Mouse (Mus musculus) bone marrow, adult 2 months (tissue): ENCODE data around the gene Stab1. TPM values are rescaled to one million over a fixed set of nuclear protein-coding genes. Genes with fewer than 3 reads are reported as not detected.

Source experiments
- H3K27ac ChIP-seq: fragments of 200-500 bp; 2 replicates; pipeline ENCODE4 v1.5.1; 2012; ENCODE audit warnings: low read depth, mild to moderate bottlenecking, control low read depth, inconsistent platforms, low read length; ENCODE audit not compliant: control insufficient read depth, poor library complexity, insufficient read depth
- H3K4me1 ChIP-seq: fragments of 200-500 bp; 2 replicates; pipeline ENCODE4 v1.6.1; 2011; ENCODE audit warnings: low read length; ENCODE audit not compliant: control insufficient read depth, insufficient read depth
- H3K4me3 ChIP-seq: fragments of 200-500 bp; replicated peaks from 2 replicates; pipeline ENCODE3; 2011; ENCODE audit warnings: mild to moderate bottlenecking, low read depth, low read length, control low read depth; ENCODE audit not compliant: control insufficient read depth
- CTCF ChIP-seq: fragments of 200-500 bp; IDR thresholded peaks from 2 replicates; pipeline ENCODE4 v1.5.1; 2011; ENCODE audit warnings: low read length, control low read depth; ENCODE audit not compliant: control insufficient read depth, insufficient read depth
- POLR2A ChIP-seq: fragments of 200-500 bp; IDR thresholded peaks from 2 replicates; pipeline ENCODE4 v1.6.1; 2011; ENCODE audit warnings: low read depth, mild to moderate bottlenecking, control low read depth, low read length, borderline replicate concordance; ENCODE audit not compliant: control insufficient read depth
- WGBS: fragments of 180-500 bp; shearing (Covaris S2); methylation state at CpG from one replicate; pipeline ENCODE4 v1.1.7; 2018; 5-methylcytosine and 5-hydroxymethylcytosine counted together
- polyA plus RNA-seq: library from polyadenylated mRNA; stranded (reverse); fragments of >200 nt; gene quantifications from 2 replicates; pipeline ENCODE4 v1.2.4, GENCODE M21; 2011; ENCODE audit warnings: low replicate concordance; ENCODE audit not compliant: missing spikeins, insufficient read depth, insufficient read length

Stab1 gene
- 56.3 and 73.4 TPM in 2 replicates for polyA plus RNA-seq

GRCm38 (mm10) chr14:31168425-31168824, at the start of gene Stab1:
TSS of gene Stab1 (minus strand) at chr14:31168641.
- peaks cover 5% of the 10 kb centered on the region for H3K4me1 ChIP-seq
- H3K4me3 ChIP-seq = peak within 1 kb of the TSS; percentile 13
- no peak within 1 kb of the TSS; the same call in 1 of the 2 replicates for H3K27ac ChIP-seq
- WGBS = 3% methylated on average over 10 of the region's 10 CpGs
- TF ChIP-seq CTCF = no peak
- TF ChIP-seq POLR2A = no peak

DNA sequence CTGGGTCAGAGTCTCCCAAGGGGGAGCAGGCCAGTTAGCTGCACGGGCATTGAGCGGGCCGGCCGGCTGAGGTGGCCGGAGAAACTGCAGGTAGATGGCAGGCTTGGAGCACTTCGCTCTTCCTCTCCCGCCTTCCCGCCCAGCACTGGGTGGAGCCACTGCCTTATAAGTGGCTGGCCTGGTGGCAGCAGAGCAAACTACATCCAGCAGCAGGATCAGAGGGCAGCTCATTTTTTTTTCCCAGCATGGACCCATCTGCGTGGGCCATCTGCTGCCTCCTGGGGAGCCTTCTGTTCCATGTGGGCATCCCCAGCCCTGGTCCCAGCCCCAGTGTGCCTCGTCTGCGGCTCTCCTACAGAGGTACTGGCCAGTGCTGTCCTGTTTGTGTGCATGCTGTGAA, 49.2 kb upstream of the Stab1 start, which contains the start of gene Sema3g:
Gene Sema3g, plus strand, starts transcription at position 195 of the 400 bp plus-strand sequence.
- no peak for TF ChIP-seq POLR2A
- TF ChIP-seq CTCF = peak; percentile 63
- WGBS = 11% methylated on average over 11 of the region's 11 CpGs
- H3K4me1 ChIP-seq = no peaks in the 10 kb centered on the region; the same call in 1 of the 2 replicates
- H3K27ac ChIP-seq = no peak within 1 kb of the TSS
- H3K4me3 ChIP-seq = no peak within 1 kb of the TSS

DNA sequence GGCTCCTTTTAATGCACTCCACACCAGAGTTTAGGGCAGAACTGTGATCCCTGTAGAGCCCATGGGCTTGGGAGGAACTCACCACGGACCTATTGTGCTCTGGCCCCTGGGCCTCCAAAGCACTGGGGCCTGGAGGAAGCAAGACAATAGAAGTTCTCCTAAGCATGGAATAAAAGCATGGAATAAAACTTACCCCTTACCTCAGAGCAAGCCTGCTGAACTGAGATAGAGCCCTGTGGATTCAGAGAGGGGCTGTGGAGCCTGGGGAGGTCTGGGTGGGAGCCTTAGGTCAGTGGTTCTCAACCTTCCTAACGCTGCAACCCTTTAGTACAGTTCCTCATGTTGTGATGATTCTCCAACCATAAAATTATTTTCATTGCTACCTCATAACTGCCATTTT, 48.4 kb upstream of the Stab1 start, which contains the start of gene Nisch:
Gene Nisch, minus strand, starts transcription at position 101 of the 400 bp plus-strand sequence.
- WGBS = 83% methylated on average over 2 of the region's 2 CpGs
- H3K4me3 ChIP-seq = no peak within 1 kb of the TSS
- no peak within 1 kb of the TSS for H3K27ac ChIP-seq
- TF ChIP-seq POLR2A (no peak), CTCF (no peak)
- H3K4me1 ChIP-seq = no peaks in the 10 kb centered on the region; the same call in 1 of the 2 replicates

- H3K27ac ChIP-seq = peak overlapping the region; percentile 38; the same call in 1 of the 2 replicates
- WGBS = 22% methylated on average over 15 of the region's 15 CpGs
- no peaks in the 10 kb centered on the region; the same call in 1 of the 2 replicates for H3K4me1 ChIP-seq
- H3K4me3 ChIP-seq = no peak overlapping the region
- no peak for TF ChIP-seq POLR2A
- TF ChIP-seq CTCF = peak; percentile 94
Observed at GRCm38 (mm10) chr14:31215157-31216002, 46.9 kb upstream of the Stab1 start.

- 52% methylated on average over 3 of the region's 3 CpGs for WGBS
- H3K4me3 ChIP-seq = peak overlapping the region; percentile 17
- no peaks in the 10 kb centered on the region; the same call in 1 of the 2 replicates for H3K4me1 ChIP-seq
- peak overlapping the region; percentile 38 for H3K27ac ChIP-seq
- TF ChIP-seq POLR2A (no peak), CTCF (no peak)
Observed at GRCm38 (mm10) chr14:31214684-31215083, 46.2 kb upstream of the Stab1 start.

DNA sequence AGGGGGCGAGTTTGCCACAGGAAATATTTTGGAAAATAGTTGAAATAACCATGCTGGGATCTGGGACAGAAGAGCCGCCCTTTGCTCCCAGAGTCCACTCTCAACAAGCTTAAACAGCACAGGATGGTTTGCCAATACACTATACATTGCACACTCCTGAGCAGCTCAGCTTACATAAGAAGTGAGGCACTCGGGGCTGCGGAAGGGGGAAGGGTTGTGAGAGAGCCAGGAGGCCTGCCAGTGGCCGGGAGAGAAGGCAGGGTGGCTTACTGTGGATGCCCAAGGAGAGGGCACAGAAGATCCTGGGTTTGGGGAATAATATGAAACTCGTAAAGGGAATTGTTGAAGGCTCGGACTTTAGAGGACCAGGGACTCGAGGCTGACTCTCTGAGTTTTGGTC, 45.4 kb upstream of the Stab1 start:
- 51% methylated on average over 8 of the region's 8 CpGs for WGBS
- Histone ChIP-seq H3K4me3 (no peak overlapping the region), H3K27ac (peak overlapping the region; percentile 38), H3K4me1 (no peaks in the 10 kb centered on the region; the same call in 1 of the 2 replicates)
- TF ChIP-seq POLR2A (no peak), CTCF (no peak)

- no peak for TF ChIP-seq POLR2A
- TF ChIP-seq CTCF = no peak
- Histone ChIP-seq H3K4me3 (no peak overlapping the region), H3K4me1 (no peaks in the 10 kb centered on the region; the same call in 1 of the 2 replicates), H3K27ac (peak overlapping the region; percentile 30)
- WGBS = 75% methylated on average over 3 of the region's 3 CpGs
Observed at GRCm38 (mm10) chr14:31212499-31212898, 44.1 kb upstream of the Stab1 start.

- no peak for TF ChIP-seq CTCF
- TF ChIP-seq POLR2A = no peak
- 79% methylated on average over 6 of the region's 6 CpGs for WGBS
- Histone ChIP-seq H3K4me1 (peaks cover 2% of the 10 kb centered on the region), H3K4me3 (no peak overlapping the region), H3K27ac (peak overlapping the region; percentile 30)
Observed at GRCm38 (mm10) chr14:31211854-31212253, 43.4 kb upstream of the Stab1 start.
